20 mouse cellular contexts compared by ENCODE assay signal in genomic region chr4:52368527-52368926, GRCm38 (mm10).
"Had no signal": no experiment of that assay in that cellular context is flagged by ENCODE, and none has a peak within 500 bp of the region (broad histone marks: within the 10 kb centered on the region; RNA-seq: fewer than 3 reads in every experiment).

No protein-coding gene starts in this region.

- H3K4me2 ChIP-seq: liver, embryonic 11.5 days; liver, embryonic 13.5 days; liver, embryonic 15.5 days; midbrain, embryonic 12.5 days; neural tube, embryonic 13.5 days; neural tube, embryonic 15.5 days; stomach, embryonic 15.5 days had no signal

- DNase-seq: liver; liver, embryonic 13.5 days; liver, postnatal 0 days; midbrain, embryonic 14.5 days; retina, postnatal 1 day; right cerebral cortex, adult 18-20 months; right cerebral cortex, postnatal 25 days; thymus, adult 2 months; thymus, postnatal 25 days; thymus, postnatal 4 days had no signal

- H3K9me3 ChIP-seq: liver, embryonic 13.5 days; liver, embryonic 15.5 days; midbrain, embryonic 10.5 days; midbrain, embryonic 12.5 days; neural tube, embryonic 13.5 days; neural tube, embryonic 15.5 days; stomach, embryonic 15.5 days had no signal

- ATAC-seq: liver, postnatal 0 days; midbrain, embryonic 16.5 days had no signal

- H3K27me3 ChIP-seq: liver, embryonic 13.5 days; liver, embryonic 15.5 days; midbrain, embryonic 12.5 days; neural tube, embryonic 13.5 days; neural tube, embryonic 15.5 days; stomach, embryonic 15.5 days had no signal

- H3K36me3 ChIP-seq: liver, embryonic 13.5 days; liver, embryonic 15.5 days; midbrain, embryonic 10.5 days; midbrain, embryonic 12.5 days; neural tube, embryonic 13.5 days; neural tube, embryonic 15.5 days; stomach, embryonic 15.5 days had no signal

- H3K4me1 ChIP-seq: liver, embryonic 13.5 days; liver, embryonic 15.5 days; midbrain, embryonic 10.5 days; midbrain, embryonic 12.5 days; neural tube, embryonic 15.5 days; stomach, embryonic 15.5 days had no signal

- H3K4me3 ChIP-seq: liver, embryonic 13.5 days; liver, embryonic 15.5 days; midbrain, embryonic 10.5 days; midbrain, embryonic 12.5 days; myocyte; neural tube, embryonic 13.5 days; neural tube, embryonic 15.5 days; stomach, embryonic 15.5 days had no signal

- H3K27ac ChIP-seq: liver, embryonic 13.5 days; liver, embryonic 15.5 days; midbrain, embryonic 10.5 days; midbrain, embryonic 12.5 days; neural tube, embryonic 13.5 days; neural tube, embryonic 15.5 days; stomach, embryonic 15.5 days; stomach, postnatal 0 days had no signal

- H3K9ac ChIP-seq: liver, embryonic 13.5 days; liver, embryonic 15.5 days; liver, postnatal 0 days; midbrain, embryonic 12.5 days; neural tube, embryonic 13.5 days; neural tube, embryonic 15.5 days; stomach, embryonic 15.5 days had no signal
